ENCODE assay signal across 8 mouse cellular contexts in the genomic region with DNA sequence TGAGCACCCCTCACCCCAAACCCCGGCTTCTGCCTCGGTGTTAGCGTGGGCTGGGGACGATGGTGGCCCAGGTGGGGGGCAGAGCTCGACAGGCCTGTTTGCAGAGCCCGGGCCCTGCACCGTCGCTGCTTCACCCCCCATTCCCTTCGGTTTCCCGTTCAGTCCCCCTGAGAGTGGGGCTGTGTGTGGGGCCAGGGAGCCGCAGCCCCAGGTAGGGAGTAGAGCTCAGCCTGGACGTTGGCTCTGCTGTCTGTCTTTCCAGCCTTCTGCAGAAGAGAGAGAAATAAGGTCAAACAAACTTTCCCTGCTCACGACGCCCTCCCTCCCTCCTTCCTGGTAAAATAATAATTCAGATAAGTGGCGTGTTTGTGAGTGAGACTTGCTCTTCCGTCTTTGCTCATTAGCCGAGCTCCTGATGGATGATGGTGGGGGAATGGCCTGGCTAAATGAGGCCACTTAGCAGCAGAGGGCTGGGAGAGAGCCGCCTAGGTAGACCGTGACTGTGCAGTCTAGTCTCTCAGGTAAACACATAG. TPM values are rescaled to one million over a fixed set of nuclear protein-coding genes. Genes with fewer than 3 reads are reported as not detected.
A peak's percentile ranks its signal among the peaks of the same experiment; 100 is the strongest.
DNase-seq lines count a peak whose midpoint lies in the region; ATAC-seq lines count a peak whose summit lies in the region.

No protein-coding gene starts in this region.

- H3K27me3 ChIP-seq in embryonic facial prominence, embryonic 11.5 days (ENCODE audit: control insufficient read depth, insufficient read depth, low read length), result no peaks in the 10 kb centered on the region
- no peaks in the 10 kb centered on the region for H3K27me3 ChIP-seq in heart, embryonic 13.5 days (replicated peaks)
- H3K27me3 ChIP-seq in kidney, embryonic 15.5 days, result no peaks in the 10 kb centered on the region

- no peaks in the 10 kb centered on the region for H3K4me1 ChIP-seq in embryonic facial prominence, embryonic 11.5 days (ENCODE audit: control insufficient read depth, insufficient read depth, low read length)
- H3K4me1 ChIP-seq in heart, embryonic 13.5 days, result peaks cover 22% of the 10 kb centered on the region
- peaks cover 26% of the 10 kb centered on the region for H3K4me1 ChIP-seq in kidney, embryonic 15.5 days

- peak; percentile 51 for DNase-seq in CD4-positive, CD25-positive, alpha-beta regulatory T cell, adult 2 months (ENCODE audit: low read depth, low spot score)
- peak; percentile 67 for DNase-seq in adrenal gland, postnatal 10 days
- peak; percentile 50 for DNase-seq in embryonic facial prominence, embryonic 11.5 days (ENCODE audit: low spot score)
- DNase-seq in lung, postnatal 14 days, result peak; percentile 40
- peak; percentile 60 for DNase-seq in retina, embryonic 14.5 days (ENCODE audit: low spot score)
- DNase-seq in urinary bladder, postnatal 25 days (ENCODE audit: low spot score), result peak; percentile 47

- H3K27ac ChIP-seq in embryonic facial prominence, embryonic 11.5 days (replicated peaks; ENCODE audit: low read depth, low read length), result peak overlapping the region; percentile 75
- H3K27ac ChIP-seq in heart, embryonic 13.5 days (replicated peaks), result peak overlapping the region; percentile 97
- peak overlapping the region; percentile 92 for H3K27ac ChIP-seq in kidney, embryonic 15.5 days

- no peaks in the 10 kb centered on the region for H3K9me3 ChIP-seq in embryonic facial prominence, embryonic 11.5 days (replicated peaks; ENCODE audit: control insufficient read depth, low read length)
- no peaks in the 10 kb centered on the region for H3K9me3 ChIP-seq in heart, embryonic 13.5 days
- H3K9me3 ChIP-seq in kidney, embryonic 15.5 days (replicated peaks), result no peaks in the 10 kb centered on the region

- peak; percentile 74 for ATAC-seq in embryonic facial prominence, embryonic 11.5 days (replicated peaks; ENCODE audit: insufficient number of reproducible peaks, low FRiP score, low TSS enrichment, low read depth)
- peak; percentile 74 for ATAC-seq in heart, embryonic 13.5 days (ENCODE audit: extremely low read depth, insufficient number of reproducible peaks, low FRiP score, low TSS enrichment)
- peak; percentile 80 for ATAC-seq in kidney, embryonic 15.5 days (replicated peaks; ENCODE audit: low FRiP score)

- H3K9ac ChIP-seq in embryonic facial prominence, embryonic 11.5 days (replicated peaks; ENCODE audit: low read length), result peak overlapping the region; percentile 89
- H3K9ac ChIP-seq in heart, embryonic 13.5 days, result peak overlapping the region; percentile 98
- peak overlapping the region; percentile 76 for H3K9ac ChIP-seq in kidney, embryonic 15.5 days

- peak overlapping the region; percentile 70 for H3K4me3 ChIP-seq in embryonic facial prominence, embryonic 11.5 days (ENCODE audit: low read depth, low read length)
- peak overlapping the region; percentile 96 for H3K4me3 ChIP-seq in heart, embryonic 13.5 days
- peak overlapping the region; percentile 70 for H3K4me3 ChIP-seq in kidney, embryonic 15.5 days (replicated peaks)

- H3K36me3 ChIP-seq in embryonic facial prominence, embryonic 11.5 days (replicated peaks; ENCODE audit: control insufficient read depth, insufficient read depth, low read depth, low read length), result no peaks in the 10 kb centered on the region; the same call in none of the 2 replicates
- H3K36me3 ChIP-seq in heart, embryonic 13.5 days, result peaks cover 28% of the 10 kb centered on the region
- 0 out of 2 replicates have a peak, but pooled peaks cover 5% of the 10 kb centered on the region for H3K36me3 ChIP-seq in kidney, embryonic 15.5 days

- peak overlapping the region; percentile 79 for H3K4me2 ChIP-seq in embryonic facial prominence, embryonic 11.5 days (ENCODE audit: low read depth, low read length)
- peak overlapping the region; percentile 92 for H3K4me2 ChIP-seq in heart, embryonic 13.5 days
- peak overlapping the region; percentile 82 for H3K4me2 ChIP-seq in kidney, embryonic 15.5 days

- WGBS in embryonic facial prominence, embryonic 11.5 days, result 1% methylated on average over 19 of the region's 19 CpGs
- WGBS in heart, embryonic 13.5 days, result under 1% methylated on average over 19 of the region's 19 CpGs
- under 1% methylated on average over 19 of the region's 19 CpGs for WGBS in kidney, embryonic 15.5 days

RNA-seq across cellular contexts. Expression of a gene that starts 0.7 kb away (rescaled TPM):
- 10 to 100 TPM; 60.9 to 70.6 TPM for total RNA-seq in adrenal gland, postnatal 10 days (2021)
- polyA plus RNA-seq in embryonic facial prominence, embryonic 11.5 days (2014; fragmentation: Nextera tagmentation; extraction: Ambion mirVana), result 44.5 and 45.1 TPM in 2 replicates
- polyA plus RNA-seq in heart, embryonic 13.5 days (2015; fragmentation: Nextera tagmentation; extraction: Ambion mirVana), result 34.9 and 37.4 TPM in 2 replicates
- polyA plus RNA-seq in kidney, embryonic 15.5 days (2015; fragmentation: Nextera tagmentation; extraction: Ambion mirVana), result 39.9 and 45.9 TPM in 2 replicates

Comparison
In these comparisons a context has a peak if more than half of its experiments do, and no peak if none do; other contexts are left out.
1. Peak in every context shown above with its lines: DNase-seq, ATAC-seq, H3K4me3 ChIP-seq and H3K27ac ChIP-seq.